Mouse (Mus musculus) monocyte, adult 5-6 weeks (primary cell): ENCODE data around the gene Dnajc11. TPM values are rescaled to one million over a fixed set of nuclear protein-coding genes. Genes with fewer than 3 reads are reported as not detected.

Source experiments
- ATAC-seq: fragments of 153-309, 156-312 bp; replicated peaks from 2 replicates; pipeline ENCODE4 v1.8.0; 2017; ENCODE audit warnings: mild to moderate bottlenecking; ENCODE audit not compliant: low TSS enrichment, insufficient number of reproducible peaks, severe bottlenecking, poor library complexity, low FRiP score
- total RNA-seq: library from RNA; stranded (forward); fragments of 200-1000, 200-491, 200-594 nt; gene quantifications from 3 replicates; pipeline ENCODE4 v1.2.3, GENCODE M21; 2017

Gene Dnajc11
- total RNA-seq, 1 experiment from 2014 or later, result 23.0 TPM

- no peak for ATAC-seq
Observed at GRCm38 (mm10) chr4:151975441-151975840, 42.0 kb downstream of the Dnajc11 start.

- peak; percentile 51 for ATAC-seq
Observed at GRCm38 (mm10) chr4:151977748-151978147, 44.3 kb downstream of the Dnajc11 start.

- no peak for ATAC-seq
Observed at GRCm38 (mm10) chr4:151980699-151981098, 47.2 kb downstream of the Dnajc11 start.

DNA sequence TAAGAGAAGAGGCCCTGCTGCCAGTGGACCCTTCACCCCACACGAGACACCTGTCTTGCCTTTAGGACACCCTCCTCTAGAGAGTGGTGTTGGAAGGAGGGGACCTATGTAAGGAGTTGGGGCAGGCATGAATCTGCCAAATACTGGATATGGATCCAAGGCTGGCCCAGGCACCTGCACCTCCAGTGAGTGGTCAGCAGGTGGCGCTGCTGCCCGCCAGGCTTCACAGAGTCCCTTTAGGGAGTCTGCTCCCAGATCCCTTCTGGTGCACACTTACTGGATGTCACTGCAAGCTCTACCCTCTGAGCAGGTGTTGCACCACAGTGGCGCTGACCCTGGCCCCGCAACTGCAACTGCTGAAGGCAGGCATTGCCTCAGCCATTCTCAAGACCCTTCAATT lies 47.9 kb downstream of the Dnajc11 start:
- peak; percentile 77 for ATAC-seq

- ATAC-seq, result no peak
Observed at GRCm38 (mm10) chr4:151983043-151983442, 49.6 kb downstream of the Dnajc11 start.

DNA sequence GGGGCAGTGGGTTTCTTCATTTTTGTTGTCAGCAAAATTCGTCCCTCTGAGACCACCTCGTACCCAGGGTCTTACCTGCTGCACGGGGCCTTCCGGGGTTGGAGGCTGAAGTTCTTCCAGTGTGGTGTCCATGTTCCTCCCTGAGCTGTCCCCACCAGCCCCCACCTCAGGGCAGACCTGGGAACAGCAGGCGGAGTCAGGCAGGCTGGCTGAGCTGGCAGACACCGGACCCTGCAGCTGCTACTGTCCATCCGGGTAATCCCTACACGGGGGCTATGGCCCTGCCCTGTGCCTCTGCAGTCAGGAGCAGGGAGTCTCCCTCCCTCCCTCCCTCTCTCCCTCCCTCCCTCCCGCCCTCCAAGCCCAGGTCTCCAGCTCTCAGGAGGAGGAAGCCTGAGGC lies 50.1 kb downstream of the Dnajc11 start:
- no peak for ATAC-seq

- no peak for ATAC-seq
Observed at GRCm38 (mm10) chr4:151985886-151986285, 52.4 kb downstream of the Dnajc11 start.

DNA sequence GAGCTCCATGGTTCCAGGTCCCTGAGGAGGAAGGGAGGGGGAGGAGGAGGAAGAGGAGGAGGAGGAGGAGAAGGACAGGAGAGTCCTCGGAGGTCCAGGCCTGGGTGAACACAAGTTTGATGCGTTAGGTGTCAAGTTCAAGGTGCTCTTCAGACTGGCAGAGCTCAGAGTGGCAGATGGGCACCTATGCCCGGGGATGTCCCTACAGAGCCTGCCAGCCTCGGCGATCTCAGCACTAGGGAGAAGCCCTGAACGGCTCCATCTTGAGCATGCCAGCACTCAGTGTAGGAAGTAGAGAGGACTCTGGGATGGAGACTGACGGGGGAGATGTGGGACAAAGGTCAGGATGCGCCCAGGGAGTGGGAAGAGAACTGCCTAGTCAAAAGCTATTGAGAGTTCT lies 53.2 kb downstream of the Dnajc11 start:
- no peak for ATAC-seq

DNA sequence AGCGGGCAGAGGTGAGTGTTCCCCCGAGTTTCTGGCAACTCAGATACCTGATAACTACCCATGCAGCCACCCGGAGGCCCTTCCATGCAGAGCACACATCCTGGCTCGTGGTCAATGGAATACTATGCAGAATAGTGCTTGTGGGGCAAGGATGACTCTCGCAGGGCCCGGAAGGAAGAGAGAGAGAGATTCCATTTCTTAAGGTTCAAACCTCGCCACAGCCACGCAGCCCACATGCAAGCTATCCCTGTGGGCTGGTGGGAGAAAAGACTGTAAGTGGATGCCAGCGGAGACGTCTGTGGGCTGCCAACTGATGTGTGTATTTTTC lies 54.5 kb downstream of the Dnajc11 start:
- no peak for ATAC-seq

- 0 out of 2 replicates have a peak, but pooled peaks have one; percentile 45 for ATAC-seq
Observed at GRCm38 (mm10) chr4:151988342-151989109, 55.0 kb downstream of the Dnajc11 start, which contains the start of gene Thap3. Gene Thap3 (minus strand): TSS chr4:151988997.

- ATAC-seq, result no peak
Observed at GRCm38 (mm10) chr4:151989110-151989488, 55.6 kb downstream of the Dnajc11 start.

GRCm38 (mm10) chr4:151992091-151992490 lies 58.6 kb downstream of the Dnajc11 start:
- no peak for ATAC-seq

DNA sequence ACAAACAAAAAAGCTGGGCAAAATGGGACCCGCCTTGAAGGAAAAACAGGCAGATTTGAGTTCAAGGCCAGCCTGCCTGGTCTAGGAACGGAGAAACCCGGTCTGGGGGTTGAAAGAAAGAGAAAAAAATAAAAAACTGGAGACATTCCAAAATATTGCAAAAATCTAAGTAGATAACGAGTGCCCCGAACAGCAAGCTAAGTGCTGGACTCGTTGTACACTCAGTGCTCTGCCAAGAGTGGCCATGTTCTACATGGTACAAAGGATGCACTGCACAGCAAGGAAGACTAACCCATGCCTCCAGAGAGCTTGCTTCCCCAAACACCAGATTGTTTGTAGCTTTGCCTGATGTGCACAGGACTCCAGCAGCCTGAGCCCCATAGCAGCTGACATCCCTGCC lies 59.5 kb downstream of the Dnajc11 start:
- ATAC-seq, result no peak

- no peak for ATAC-seq
Observed at GRCm38 (mm10) chr4:151994228-151995171, 61.0 kb downstream of the Dnajc11 start.

- ATAC-seq, result no peak
Observed at GRCm38 (mm10) chr4:151995371-151996172, 62.1 kb downstream of the Dnajc11 start.

DNA sequence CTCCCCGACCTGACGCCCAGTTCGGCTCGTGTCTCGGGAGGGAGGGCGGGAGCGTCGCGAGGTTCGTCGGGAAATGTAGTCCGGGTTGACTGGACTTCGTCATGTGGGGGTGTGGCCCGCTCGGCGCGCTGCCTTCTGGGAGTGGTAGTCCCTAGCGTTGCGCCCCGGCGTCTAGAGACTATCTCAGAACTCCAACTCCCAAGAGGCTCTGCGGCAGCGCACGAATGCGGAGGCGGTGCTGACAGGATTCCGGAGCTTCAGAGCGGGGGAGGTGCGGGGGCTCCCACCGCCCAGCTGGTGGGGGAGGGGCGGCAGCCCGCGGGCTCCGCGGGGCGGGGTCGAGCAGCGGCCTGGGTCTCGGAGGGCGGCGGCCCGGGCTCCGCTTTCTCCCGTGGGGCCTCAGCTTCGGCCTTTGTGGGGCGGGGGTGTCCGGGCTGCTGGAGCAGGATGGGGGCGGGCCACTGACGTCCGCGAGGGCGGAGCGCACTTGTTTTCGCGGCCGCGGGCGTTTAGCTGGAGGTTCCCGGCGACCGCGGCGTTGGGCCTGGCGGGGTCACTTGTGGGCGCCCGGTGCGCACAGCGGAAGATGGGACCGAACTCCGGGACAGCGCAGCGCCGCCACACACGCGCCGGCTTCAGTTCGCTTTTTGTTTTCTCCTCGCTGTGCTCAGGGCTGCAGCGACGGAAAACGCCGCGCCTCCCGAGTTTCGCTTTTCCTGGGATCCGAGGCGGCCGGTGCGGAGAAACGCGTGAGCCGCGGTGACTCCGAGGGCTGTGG lies 62.9 kb downstream of the Dnajc11 start, which contains the start of gene Phf13:
Gene Phf13 (minus strand): TSS at position 86 of the 778 bp plus-strand sequence.
- peak; percentile 97 for ATAC-seq

- no peak for ATAC-seq
Observed at GRCm38 (mm10) chr4:151996951-151997222, 63.4 kb downstream of the Dnajc11 start.

GRCm38 (mm10) chr4:151997701-151998100 lies 64.2 kb downstream of the Dnajc11 start:
- no peak for ATAC-seq
